Mouse (Mus musculus): ENCODE data around the gene Spata17. TPM values are rescaled to one million over a fixed set of nuclear protein-coding genes. Genes with fewer than 3 reads are reported as not detected.

Gene Spata17
- polyA plus RNA-seq, 2 experiments = 0.10 to 0.12 TPM

GRCm38 (mm10) chr1:187232196-187232955, 17.1 kb upstream of the Spata17 start:
- TF ChIP-seq CTCF (IDR thresholded peaks at IDR 0.05; ENCODE audit: low read depth) = no peak
- no peak for TF ChIP-seq EP300 (IDR thresholded peaks at IDR 0.05; ENCODE audit: low read depth)
- DNase-seq (ENCODE audit: low read depth in 3 of 3, low spot score in 3 of 3) (no peak), ATAC-seq (ENCODE audit: insufficient read depth) (no peak)
- H3K4me3 ChIP-seq (ENCODE audit: insufficient read depth in 1 of 2, low read depth in 2 of 2, low read length in 2 of 2) = no peak overlapping the region
- no peak overlapping the region for H3K4me2 ChIP-seq (ENCODE audit: low read depth)
- no peaks in the 10 kb centered on the region for H3K36me3 ChIP-seq (replicated peaks; ENCODE audit: control insufficient read depth, insufficient read depth, low read depth)
- 83% methylated on average over 14 of the region's 14 CpGs for WGBS (ENCODE audit: insufficient replicate concordance)
- H3K27me3 ChIP-seq (ENCODE audit: control insufficient read depth, insufficient read depth, low read length) = no peaks in the 10 kb centered on the region
- H3K9ac ChIP-seq (replicated peaks) = no peak overlapping the region
- no peak overlapping the region for H3K27ac ChIP-seq
- H3K4me1 ChIP-seq (replicated peaks; ENCODE audit: control insufficient read depth in 2 of 2, insufficient read depth in 2 of 2, low read length in 1 of 2) = no peaks in the 10 kb centered on the region; a peak in 1 of 4 replicates
- no peaks in the 10 kb centered on the region for H3K9me3 ChIP-seq (ENCODE audit: control insufficient read depth, low read length)

GRCm38 (mm10) chr1:187230255-187230654, 15.0 kb upstream of the Spata17 start:
- no peaks in the 10 kb centered on the region for H3K36me3 ChIP-seq (replicated peaks; ENCODE audit: control insufficient read depth, insufficient read depth, low read depth)
- no peaks in the 10 kb centered on the region for H3K9me3 ChIP-seq (ENCODE audit: control insufficient read depth, low read length)
- H3K9ac ChIP-seq (replicated peaks) = no peak overlapping the region
- H3K4me1 ChIP-seq (replicated peaks; ENCODE audit: control insufficient read depth in 2 of 2, insufficient read depth in 2 of 2, low read length in 1 of 2) = peaks cover 0 to 9% of the 10 kb centered on the region in 2 experiments; a peak in 2 of 4 replicates
- H3K27ac ChIP-seq = no peak overlapping the region
- DNase-seq (ENCODE audit: low read depth in 3 of 3, low spot score in 3 of 3) (no peak), ATAC-seq (ENCODE audit: insufficient read depth) (no peak)
- no peak for TF ChIP-seq CTCF (IDR thresholded peaks at IDR 0.05; ENCODE audit: low read depth)
- TF ChIP-seq EP300 (IDR thresholded peaks at IDR 0.05; ENCODE audit: low read depth) = no peak
- WGBS (ENCODE audit: insufficient replicate concordance) = 85% methylated on average over 5 of the region's 5 CpGs
- no peak overlapping the region for H3K4me3 ChIP-seq (ENCODE audit: insufficient read depth in 1 of 2, low read depth in 2 of 2, low read length in 2 of 2)
- no peaks in the 10 kb centered on the region for H3K27me3 ChIP-seq (ENCODE audit: control insufficient read depth, insufficient read depth, low read length)
- no peak overlapping the region for H3K4me2 ChIP-seq (ENCODE audit: low read depth)

DNA sequence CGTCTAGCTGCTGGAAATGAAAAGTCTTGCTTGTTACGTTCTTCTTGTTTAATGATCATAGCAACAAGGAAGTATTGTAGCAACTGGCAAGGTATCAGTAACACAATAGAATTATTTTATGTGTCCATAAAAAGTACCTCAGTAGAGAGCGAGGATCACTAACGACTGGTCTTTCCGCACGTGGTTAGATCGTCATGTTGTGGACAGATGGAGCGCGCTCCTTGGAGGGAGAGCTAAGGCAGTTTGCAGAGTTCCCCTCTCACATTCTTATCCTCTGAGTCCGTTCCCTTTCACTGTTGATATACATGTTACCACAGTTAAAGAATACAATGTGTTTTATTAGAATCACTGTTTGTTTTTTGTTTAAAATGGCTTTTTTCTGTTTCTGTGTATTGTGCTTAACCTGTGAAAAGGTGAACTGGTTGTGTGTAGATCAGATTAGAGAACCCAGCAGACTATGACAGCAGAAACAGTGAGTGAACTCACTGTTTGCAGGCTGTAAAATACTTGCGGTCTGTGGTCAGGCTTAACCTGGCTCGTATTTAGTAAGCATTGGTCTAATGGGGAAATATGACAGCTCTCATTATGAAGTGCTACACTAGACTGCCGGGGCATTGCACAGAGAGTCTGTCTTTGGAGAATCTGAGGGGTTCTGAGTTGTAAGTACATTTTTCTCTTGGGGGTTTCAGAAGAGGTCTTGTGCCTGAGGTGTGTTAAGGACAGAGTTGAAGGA, 13.3 kb upstream of the Spata17 start:
- Histone ChIP-seq H3K4me2 (ENCODE audit: low read depth) (no peak overlapping the region), H3K27me3 (ENCODE audit: control insufficient read depth, insufficient read depth, low read length) (no peaks in the 10 kb centered on the region)
- no peak for TF ChIP-seq EP300 (IDR thresholded peaks at IDR 0.05; ENCODE audit: low read depth)
- TF ChIP-seq CTCF (IDR thresholded peaks at IDR 0.05; ENCODE audit: low read depth) = no peak

GRCm38 (mm10) chr1:187226328-187227025, 11.2 kb upstream of the Spata17 start:
- DNase-seq (ENCODE audit: low read depth in 3 of 3, low spot score in 3 of 3) = no peak
- Histone ChIP-seq H3K27ac (no peak overlapping the region), H3K9me3 (ENCODE audit: control insufficient read depth, low read length) (no peaks in the 10 kb centered on the region), H3K36me3 (replicated peaks; ENCODE audit: control insufficient read depth, insufficient read depth, low read depth) (no peaks in the 10 kb centered on the region), H3K4me1 (replicated peaks; ENCODE audit: control insufficient read depth in 2 of 2, insufficient read depth in 2 of 2, low read length in 1 of 2) (peaks cover 0 to 9% of the 10 kb centered on the region in 2 experiments; a peak in 2 of 4 replicates), H3K27me3 (ENCODE audit: control insufficient read depth, insufficient read depth, low read length) (no peaks in the 10 kb centered on the region), H3K4me3 (ENCODE audit: insufficient read depth in 1 of 2, low read depth in 2 of 2, low read length in 2 of 2) (no peak overlapping the region), H3K4me2 (ENCODE audit: low read depth) (no peak overlapping the region), H3K9ac (replicated peaks) (no peak overlapping the region)
- WGBS (ENCODE audit: insufficient replicate concordance) = 51% methylated on average over 11 of the region's 11 CpGs
- TF ChIP-seq CTCF (IDR thresholded peaks at IDR 0.05; ENCODE audit: low read depth) = no peak
- TF ChIP-seq EP300 (IDR thresholded peaks at IDR 0.05; ENCODE audit: low read depth) = no peak
- peak; percentile 44; the same call in 1 of the 2 replicates for ATAC-seq (ENCODE audit: insufficient read depth)

More for the DNA sequence above, 13.3 kb upstream of the Spata17 start:
- 74% methylated on average over 13 of the region's 13 CpGs for WGBS (ENCODE audit: insufficient replicate concordance)
- no peak overlapping the region for H3K27ac ChIP-seq
- DNase-seq (ENCODE audit: low read depth in 3 of 3, low spot score in 3 of 3) (no peak), ATAC-seq (ENCODE audit: insufficient read depth) (no peak)
- no peak overlapping the region for H3K4me3 ChIP-seq (ENCODE audit: insufficient read depth in 1 of 2, low read depth in 2 of 2, low read length in 2 of 2)
- no peak overlapping the region for H3K9ac ChIP-seq (replicated peaks)
- H3K9me3 ChIP-seq (ENCODE audit: control insufficient read depth, low read length) = no peaks in the 10 kb centered on the region
- H3K36me3 ChIP-seq (replicated peaks; ENCODE audit: control insufficient read depth, insufficient read depth, low read depth) = no peaks in the 10 kb centered on the region
- peaks cover 0 to 9% of the 10 kb centered on the region in 2 experiments; a peak in 2 of 4 replicates for H3K4me1 ChIP-seq (replicated peaks; ENCODE audit: control insufficient read depth in 2 of 2, insufficient read depth in 2 of 2, low read length in 1 of 2)

Data from liver, embryonic 14.5 days (tissue).